Mouse (Mus musculus) neural tube, embryonic 14.5 days (tissue): ENCODE measurements around the gene Dennd1b. TPM values are rescaled to one million over a fixed set of nuclear protein-coding genes. Genes with fewer than 3 reads are reported as not detected.

Source experiments
- ATAC-seq: fragments of 200-750 bp; cut with Nextera tagmentation; 2 replicates; pipeline ENCODE4 v1.8.0; 2017; ENCODE audit warnings: low read depth, mild to moderate bottlenecking, moderate TSS enrichment, moderate library complexity
- H3K27ac ChIP-seq: fragments of 300-500 bp; sonication (generic); 2 replicates; pipeline ENCODE4 v1.5.1; 2014; ENCODE audit warnings: low read depth, mild to moderate bottlenecking, control low read depth, low read length, moderate library complexity, mixed read lengths
- H3K27me3 ChIP-seq: fragments of 300-500 bp; sonication (generic); 2 replicates; pipeline ENCODE4 v1.6.1; 2014; ENCODE audit warnings: low read length; ENCODE audit not compliant: control insufficient read depth, insufficient read depth
- H3K36me3 ChIP-seq: fragments of 300-500 bp; sonication (generic); 2 replicates; pipeline ENCODE4 v1.6.1; 2014; ENCODE audit warnings: low read length, mixed read lengths; ENCODE audit not compliant: control insufficient read depth, insufficient read depth
- H3K4me1 ChIP-seq: fragments of 300-500 bp; sonication (generic); 2 replicates; pipeline ENCODE4 v1.6.1; 2014; ENCODE audit warnings: low read length; ENCODE audit not compliant: control insufficient read depth, insufficient read depth
- H3K4me2 ChIP-seq: fragments of 300-500 bp; sonication (generic); 2 replicates; pipeline ENCODE4 v1.6.1; 2014; ENCODE audit warnings: mild to moderate bottlenecking, low read depth, low read length, control low read depth
- H3K4me3 ChIP-seq: fragments of 300-500 bp; sonication (generic); 2 replicates; pipeline ENCODE4 v1.5.1; 2014; ENCODE audit warnings: low read depth, low read length, control low read depth, mixed read lengths
- H3K9ac ChIP-seq: fragments of 300-500 bp; sonication (generic); replicated peaks from 2 replicates; pipeline ENCODE4 v1.6.1; 2014; ENCODE audit warnings: low read depth, mild to moderate bottlenecking, control low read depth, low read length, mixed read lengths
- H3K9me3 ChIP-seq: fragments of 300-500 bp; sonication (generic); 2 replicates; pipeline ENCODE4 v1.6.1; 2016; ENCODE audit warnings: low read length; ENCODE audit not compliant: control insufficient read depth
- WGBS: fragments of 180-500 bp; shearing (Covaris S2); extraction: QIAGEN DNeasy Blood & Tissue Kit; methylation state at CpG from one replicate; pipeline ENCODE4 v1.1.7; 2014; 5-methylcytosine and 5-hydroxymethylcytosine counted together
- polyA plus RNA-seq: library from polyadenylated mRNA; unstranded; fragments of >200 nt; fragmentation: Nextera tagmentation; extraction: Ambion mirVana; gene quantifications from 2 replicates; pipeline ENCODE4 v1.2.1, GENCODE M21; 2014

Gene Dennd1b
- polyA plus RNA-seq, 1 experiment from 2014 or later: 11.0 TPM

GRCm38 (mm10) chr1:139096369-139096768 lies 133.1 kb downstream of the Dennd1b start:
- Histone ChIP-seq H3K4me2 (no peak overlapping the region), H3K4me3 (no peak overlapping the region), H3K9me3 (no peaks in the 10 kb centered on the region), H3K4me1 (no peaks in the 10 kb centered on the region), H3K36me3 (no peaks in the 10 kb centered on the region), H3K27me3 (no peaks in the 10 kb centered on the region), H3K27ac (no peak overlapping the region), H3K9ac (no peak overlapping the region)
- no peak for ATAC-seq
- WGBS: 86% methylated on average over 6 of the region's 6 CpGs

GRCm38 (mm10) chr1:139098088-139098487 lies 134.9 kb downstream of the Dennd1b start:
- Histone ChIP-seq H3K27me3 (no peaks in the 10 kb centered on the region), H3K9me3 (no peaks in the 10 kb centered on the region)
- 90% methylated on average over 4 of the region's 4 CpGs for WGBS

GRCm38 (mm10) chr1:139101725-139102124 lies 138.5 kb downstream of the Dennd1b start:
- 68% methylated on average over 9 of the region's 9 CpGs for WGBS
- H3K9me3 ChIP-seq: no peaks in the 10 kb centered on the region
- H3K36me3 ChIP-seq: no peaks in the 10 kb centered on the region
- peak overlapping the region; percentile 4; the same call in 1 of the 2 replicates for H3K27ac ChIP-seq
- H3K4me3 ChIP-seq: no peak overlapping the region
- no peaks in the 10 kb centered on the region for H3K4me1 ChIP-seq
- H3K4me2 ChIP-seq: no peak overlapping the region
- H3K9ac ChIP-seq: no peak overlapping the region
- H3K27me3 ChIP-seq: no peaks in the 10 kb centered on the region
- ATAC-seq: no peak; the same call in none of the 2 replicates

More at GRCm38 (mm10) chr1:139098088-139098487, 134.9 kb downstream of the Dennd1b start:
- Histone ChIP-seq H3K4me3 (no peak overlapping the region), H3K9ac (no peak overlapping the region), H3K27ac (no peak overlapping the region), H3K36me3 (no peaks in the 10 kb centered on the region), H3K4me2 (no peak overlapping the region), H3K4me1 (no peaks in the 10 kb centered on the region)
- no peak for ATAC-seq

GRCm38 (mm10) chr1:139108251-139108650 lies 145.0 kb downstream of the Dennd1b start:
- H3K4me3 ChIP-seq: no peak overlapping the region
- 92% methylated on average over 2 of the region's 2 CpGs for WGBS
- no peak for ATAC-seq

GRCm38 (mm10) chr1:139122626-139123025 lies 159.4 kb downstream of the Dennd1b start:
- Histone ChIP-seq H3K36me3 (no peaks in the 10 kb centered on the region), H3K4me1 (no peaks in the 10 kb centered on the region), H3K4me3 (no peak overlapping the region), H3K27me3 (no peaks in the 10 kb centered on the region), H3K9ac (no peak overlapping the region), H3K27ac (no peak overlapping the region), H3K9me3 (no peaks in the 10 kb centered on the region), H3K4me2 (no peak overlapping the region)
- ATAC-seq: no peak
- WGBS: 100% methylated on average over 6 of the region's 8 CpGs

More at GRCm38 (mm10) chr1:139108251-139108650, 145.0 kb downstream of the Dennd1b start:
- H3K27me3 ChIP-seq: no peaks in the 10 kb centered on the region
- no peak overlapping the region for H3K27ac ChIP-seq
- H3K36me3 ChIP-seq: no peaks in the 10 kb centered on the region
- no peaks in the 10 kb centered on the region for H3K9me3 ChIP-seq
- H3K9ac ChIP-seq: no peak overlapping the region
- no peak overlapping the region for H3K4me2 ChIP-seq
- H3K4me1 ChIP-seq: no peaks in the 10 kb centered on the region

GRCm38 (mm10) chr1:139139644-139140043 lies 176.4 kb downstream of the Dennd1b start:
- no peaks in the 10 kb centered on the region for H3K4me1 ChIP-seq
- H3K4me2 ChIP-seq: no peak overlapping the region
- WGBS: 53% methylated on average over 1 of the region's 1 CpGs
- no peak overlapping the region for H3K4me3 ChIP-seq
- H3K9ac ChIP-seq: no peak overlapping the region
- no peak overlapping the region for H3K27ac ChIP-seq
- H3K9me3 ChIP-seq: no peaks in the 10 kb centered on the region
- H3K27me3 ChIP-seq: no peaks in the 10 kb centered on the region
- no peaks in the 10 kb centered on the region for H3K36me3 ChIP-seq
- ATAC-seq: no peak

- 98% methylated on average over 1 of the region's 2 CpGs for WGBS
- H3K9ac ChIP-seq: no peak overlapping the region
- H3K27me3 ChIP-seq: no peaks in the 10 kb centered on the region
- H3K4me1 ChIP-seq: no peaks in the 10 kb centered on the region
- no peak overlapping the region for H3K4me2 ChIP-seq
- H3K36me3 ChIP-seq: no peaks in the 10 kb centered on the region
- no peak overlapping the region for H3K27ac ChIP-seq
- H3K9me3 ChIP-seq: no peaks in the 10 kb centered on the region
- H3K4me3 ChIP-seq: no peak overlapping the region
- no peak for ATAC-seq
Measured at GRCm38 (mm10) chr1:139145516-139145915, 182.3 kb downstream of the Dennd1b start.

- no peaks in the 10 kb centered on the region for H3K4me1 ChIP-seq
- 91% methylated on average over 3 of the region's 3 CpGs for WGBS
- no peaks in the 10 kb centered on the region for H3K27me3 ChIP-seq
- no peaks in the 10 kb centered on the region for H3K36me3 ChIP-seq
- H3K4me3 ChIP-seq: no peak overlapping the region
- H3K4me2 ChIP-seq: no peak overlapping the region
- ATAC-seq: no peak
- H3K9me3 ChIP-seq: no peaks in the 10 kb centered on the region
- no peak overlapping the region for H3K27ac ChIP-seq
- H3K9ac ChIP-seq: no peak overlapping the region
Measured at GRCm38 (mm10) chr1:139146306-139146705, 183.1 kb downstream of the Dennd1b start.

- no peak overlapping the region for H3K27ac ChIP-seq
- no peaks in the 10 kb centered on the region for H3K4me1 ChIP-seq
- H3K4me2 ChIP-seq: no peak overlapping the region
- H3K4me3 ChIP-seq: no peak overlapping the region
- ATAC-seq: no peak
- 35% methylated on average over 2 of the region's 2 CpGs for WGBS
- no peaks in the 10 kb centered on the region for H3K36me3 ChIP-seq
- H3K9ac ChIP-seq: no peak overlapping the region
- H3K27me3 ChIP-seq: no peaks in the 10 kb centered on the region
- H3K9me3 ChIP-seq: no peaks in the 10 kb centered on the region
Measured at GRCm38 (mm10) chr1:139153006-139153405, 189.8 kb downstream of the Dennd1b start.
